Mouse (Mus musculus): ENCODE measurements around the gene Specc1l.

Gene Specc1l

GRCm38 (mm10) chr10:75355341-75355740, 143.5 kb downstream of the Specc1l start:
- DNase-seq (ENCODE audit: low read depth): no peak
